8 mouse cellular contexts compared by ENCODE assay signal in genomic region chr12:71747831-71748368, GRCm38 (mm10).
A peak's percentile ranks its signal among the peaks of the same experiment; 100 is the strongest.
DNase-seq lines count a peak whose midpoint lies in the region; ATAC-seq and TF ChIP-seq lines count a peak whose summit lies in the region.

No protein-coding gene starts in this region.

- no peak for TF ChIP-seq CTCF in midbrain, postnatal 0 days (IDR thresholded peaks at IDR 0.05)
- no peak for TF ChIP-seq CTCF in embryonic fibroblast, embryonic 13.5 days (IDR thresholded peaks at IDR 0.05; ENCODE audit: borderline replicate concordance, insufficient read depth, low read length)

- WGBS in midbrain, postnatal 0 days: 57% methylated on average over 14 of the region's 14 CpGs
- 75% methylated on average over 14 of the region's 14 CpGs for WGBS in midbrain, embryonic 13.5 days
- WGBS in heart, embryonic 15.5 days: 38% methylated on average over 14 of the region's 14 CpGs
- WGBS in neural tube, embryonic 15.5 days: 50% methylated on average over 14 of the region's 14 CpGs

- peak overlapping the region; percentile 21; the same call in 1 of the 2 replicates for H3K27ac ChIP-seq in midbrain, postnatal 0 days (ENCODE audit: low read depth, low read length)
- no peak overlapping the region for H3K27ac ChIP-seq in midbrain, embryonic 13.5 days
- peak overlapping the region; percentile 63 for H3K27ac ChIP-seq in embryonic fibroblast, embryonic 13.5 days (ENCODE audit: insufficient read depth, low read length)
- H3K27ac ChIP-seq in heart, embryonic 15.5 days: peak overlapping the region; percentile 76
- peak overlapping the region; percentile 62 for H3K27ac ChIP-seq in neural tube, embryonic 15.5 days (replicated peaks)

- peak; percentile 73 for DNase-seq in midbrain, postnatal 0 days (ENCODE audit: low spot score)
- DNase-seq in layer of hippocampus, adult 18-20 months (ENCODE audit: low spot score in 2 of 2): peak; percentile 54 to 88
- no peak for DNase-seq in retina, embryonic 14.5 days (ENCODE audit: low spot score)
- no peak for DNase-seq in embryo, embryonic 10.5 days (ENCODE audit: low spot score)

- no peak overlapping the region for H3K9ac ChIP-seq in midbrain, postnatal 0 days (replicated peaks; ENCODE audit: low read length, poor library complexity, severe bottlenecking)
- no peak overlapping the region for H3K9ac ChIP-seq in midbrain, embryonic 13.5 days (replicated peaks)
- H3K9ac ChIP-seq in heart, embryonic 15.5 days: no peak overlapping the region
- H3K9ac ChIP-seq in neural tube, embryonic 15.5 days (replicated peaks): no peak overlapping the region

- no peaks in the 10 kb centered on the region for H3K4me1 ChIP-seq in midbrain, postnatal 0 days (ENCODE audit: insufficient read depth, low read length)
- H3K4me1 ChIP-seq in midbrain, embryonic 13.5 days (replicated peaks): peaks cover 12% of the 10 kb centered on the region
- peaks cover 8% of the 10 kb centered on the region for H3K4me1 ChIP-seq in embryonic fibroblast, embryonic 13.5 days (ENCODE audit: control insufficient read depth, insufficient read depth, low read length)
- peaks cover 31% of the 10 kb centered on the region for H3K4me1 ChIP-seq in heart, embryonic 15.5 days (replicated peaks)
- peaks cover 26% of the 10 kb centered on the region for H3K4me1 ChIP-seq in neural tube, embryonic 15.5 days

- no peak for TF ChIP-seq POLR2A in embryonic fibroblast, embryonic 13.5 days (IDR thresholded peaks at IDR 0.05; ENCODE audit: low read depth, low read length)

- H3K4me3 ChIP-seq in midbrain, postnatal 0 days (ENCODE audit: low read depth, low read length): no peak overlapping the region
- no peak overlapping the region for H3K4me3 ChIP-seq in midbrain, embryonic 13.5 days (replicated peaks)
- H3K4me3 ChIP-seq in embryonic fibroblast, embryonic 13.5 days (ENCODE audit: insufficient read depth, low read length): no peak overlapping the region
- no peak overlapping the region for H3K4me3 ChIP-seq in heart, embryonic 15.5 days
- no peak overlapping the region for H3K4me3 ChIP-seq in neural tube, embryonic 15.5 days (replicated peaks)

- no peak for ATAC-seq in midbrain, postnatal 0 days (ENCODE audit: low FRiP score)
- no peak for ATAC-seq in midbrain, embryonic 13.5 days
- ATAC-seq in heart, embryonic 15.5 days (replicated peaks; ENCODE audit: insufficient number of reproducible peaks, insufficient read depth, low FRiP score, low read depth): peak; percentile 59
- no peak; the same call in 1 of the 2 replicates for ATAC-seq in neural tube, embryonic 15.5 days (ENCODE audit: low FRiP score)

- H3K4me2 ChIP-seq in midbrain, postnatal 0 days (ENCODE audit: low read depth, low read length, poor library complexity, severe bottlenecking): 0 out of 2 replicates have a peak overlapping the region, but pooled peaks have one; percentile 3
- no peak overlapping the region for H3K4me2 ChIP-seq in midbrain, embryonic 13.5 days (replicated peaks)
- peak overlapping the region; percentile 49 for H3K4me2 ChIP-seq in heart, embryonic 15.5 days
- no peak overlapping the region; the same call in 1 of the 2 replicates for H3K4me2 ChIP-seq in neural tube, embryonic 15.5 days

- no peaks in the 10 kb centered on the region for H3K36me3 ChIP-seq in midbrain, postnatal 0 days (ENCODE audit: insufficient read depth, low read length)
- no peaks in the 10 kb centered on the region for H3K36me3 ChIP-seq in midbrain, embryonic 13.5 days
- no peaks in the 10 kb centered on the region for H3K36me3 ChIP-seq in heart, embryonic 15.5 days
- H3K36me3 ChIP-seq in neural tube, embryonic 15.5 days: no peaks in the 10 kb centered on the region

- H3K9me3 ChIP-seq in midbrain, postnatal 0 days (ENCODE audit: low read length): no peaks in the 10 kb centered on the region
- no peaks in the 10 kb centered on the region for H3K9me3 ChIP-seq in midbrain, embryonic 13.5 days
- no peaks in the 10 kb centered on the region for H3K9me3 ChIP-seq in heart, embryonic 15.5 days (replicated peaks)
- no peaks in the 10 kb centered on the region for H3K9me3 ChIP-seq in neural tube, embryonic 15.5 days (replicated peaks)

- no peaks in the 10 kb centered on the region for H3K27me3 ChIP-seq in midbrain, postnatal 0 days (ENCODE audit: insufficient read depth, low read length)
- H3K27me3 ChIP-seq in midbrain, embryonic 13.5 days: no peaks in the 10 kb centered on the region
- H3K27me3 ChIP-seq in heart, embryonic 15.5 days: no peaks in the 10 kb centered on the region
- no peaks in the 10 kb centered on the region for H3K27me3 ChIP-seq in neural tube, embryonic 15.5 days (replicated peaks)

Comparison
In these comparisons a context has a peak if more than half of its experiments do, and no peak if none do; other contexts are left out.
1. H3K4me2 ChIP-seq: peak in midbrain, postnatal 0 days (single experiment) and heart, embryonic 15.5 days (single experiment); none in midbrain, embryonic 13.5 days (single experiment) and neural tube, embryonic 15.5 days (single experiment).
2. DNase-seq: peak in midbrain, postnatal 0 days (single experiment) and layer of hippocampus, adult 18-20 months (2 of 2); none in retina, embryonic 14.5 days (single experiment) and embryo, embryonic 10.5 days (single experiment).